Mouse (Mus musculus): ENCODE measurements around the gene Tfpi2. TPM values are rescaled to one million over a fixed set of nuclear protein-coding genes. Genes with fewer than 3 reads are reported as not detected.

Tfpi2 gene
- total RNA-seq, 2 experiments from 2014 or later: not detected

GRCm38 (mm10) chr6:3926140-3926539 lies 62.6 kb downstream of the Tfpi2 start:
- intact Hi-C loops (cut with DNase I): no loop called here
- no peak for DNase-seq (ENCODE audit: low spot score in 2 of 2)

- intact Hi-C loops (cut with DNase I): no loop called here
- DNase-seq (ENCODE audit: low spot score in 2 of 2): peak; percentile 60 to 69
Observed at GRCm38 (mm10) chr6:3922870-3923269, 65.8 kb downstream of the Tfpi2 start.

DNA sequence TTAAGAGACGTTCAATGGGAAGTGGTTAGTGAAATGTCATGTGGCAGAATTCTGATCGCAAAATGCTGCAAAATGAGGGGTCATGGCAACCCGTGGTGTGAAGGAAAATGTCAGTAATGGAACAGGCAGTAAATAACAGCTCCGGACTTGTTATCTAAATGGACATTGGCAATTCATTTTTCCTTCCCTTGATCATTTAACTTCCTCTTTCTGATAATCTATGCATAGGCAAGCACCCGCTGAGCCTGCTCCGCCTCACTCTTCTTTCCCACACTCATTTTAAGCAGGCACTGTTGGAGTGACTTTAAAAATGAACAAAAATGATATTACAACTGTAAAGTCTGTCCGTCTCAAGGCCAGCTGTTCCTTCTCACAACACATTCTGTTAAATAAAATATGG lies 72.7 kb downstream of the Tfpi2 start:
- intact Hi-C loops (cut with DNase I): loop anchor here (10.0 kb wide), 1 partner anchor 629 kb away; no protein-coding TSS in a partner anchor
- no peak for DNase-seq (ENCODE audit: low spot score in 2 of 2)

Other genes with a start within 250 kb of the Tfpi2 start
- under 1 TPM; 0.18 to 0.60 TPM for gene Calcr, start 224.2 kb downstream of the Tfpi2 start, total RNA-seq (2021)
- not detected for gene Gngt1, start 4.9 kb upstream of the Tfpi2 start, total RNA-seq (2021)
- 10 to 100 TPM; 11.0 to 12.4 TPM for gene Gng11, start 15.0 kb upstream of the Tfpi2 start, total RNA-seq (2021)
- 10 to 100 TPM; 21.5 to 23.0 TPM for gene Bet1, start 98.1 kb upstream of the Tfpi2 start, total RNA-seq (2021)

Measured in left cerebral cortex, postnatal 25 days (tissue).